Mouse (Mus musculus) forebrain, embryonic 13.5 days (tissue): ENCODE results near the gene G6pc. TPM values are rescaled to one million over a fixed set of nuclear protein-coding genes. Genes with fewer than 3 reads are reported as not detected.
"Not testable (repeated sequence)": the region's sequence is repeated elsewhere in the genome, so short reads cannot be mapped to it uniquely, and the experiment has no call there.

ENCODE experiments used
- ATAC-seq: fragments of 200-750 bp; cut with Nextera tagmentation; 2 replicates; pipeline ENCODE4 v1.8.0; 2017
- H3K27ac ChIP-seq: fragments of 300-500 bp; sonication (generic); 2 replicates; pipeline ENCODE4 v1.5.1; 2015; ENCODE audit warnings: inconsistent platforms, mild to moderate bottlenecking, moderate library complexity
- H3K27me3 ChIP-seq: fragments of 300-500 bp; sonication (generic); 2 replicates; pipeline ENCODE4 v1.6.1; 2015; ENCODE audit warnings: mild to moderate bottlenecking, inconsistent platforms
- H3K36me3 ChIP-seq: fragments of 300-500 bp; sonication (generic); 2 replicates; pipeline ENCODE4 v1.6.1; 2015; ENCODE audit warnings: mild to moderate bottlenecking, inconsistent platforms; ENCODE audit not compliant: poor library complexity, severe bottlenecking
- H3K4me1 ChIP-seq: fragments of 300-500 bp; sonication (generic); 2 replicates; pipeline ENCODE4 v1.6.1; 2015; ENCODE audit warnings: inconsistent platforms
- H3K4me2 ChIP-seq: fragments of 300-500 bp; sonication (generic); 2 replicates; pipeline ENCODE4 v1.6.1; 2015; ENCODE audit warnings: inconsistent platforms, mild to moderate bottlenecking, moderate library complexity
- H3K4me3 ChIP-seq: fragments of 300-500 bp; sonication (generic); 2 replicates; pipeline ENCODE4 v1.5.1; 2015; ENCODE audit warnings: mild to moderate bottlenecking, inconsistent platforms
- H3K9ac ChIP-seq: fragments of 300-500 bp; sonication (generic); 2 replicates; pipeline ENCODE4 v1.6.1; 2015; ENCODE audit warnings: mild to moderate bottlenecking, inconsistent platforms
- H3K9me3 ChIP-seq: fragments of 300-500 bp; sonication (generic); replicated peaks from 2 replicates; pipeline ENCODE4 v1.6.1; 2016; ENCODE audit warnings: inconsistent platforms
- WGBS: fragments of 180-500 bp; shearing (Covaris S2); methylation state at CpG from one replicate; pipeline ENCODE4 v1.1.7; 2015; 5-methylcytosine and 5-hydroxymethylcytosine counted together
- polyA plus RNA-seq: library from polyadenylated mRNA; unstranded; fragments of >200 nt; fragmentation: Nextera tagmentation; extraction: Ambion mirVana; gene quantifications from 2 replicates; pipeline ENCODE4 v1.2.1, GENCODE M21; 2015

Gene G6pc
- polyA plus RNA-seq, 1 experiment from 2014 or later = not detected

- H3K4me1 ChIP-seq = no peaks in the 10 kb centered on the region
- no peak for ATAC-seq
- no peaks in the 10 kb centered on the region for H3K9me3 ChIP-seq
- H3K9ac ChIP-seq = no peak overlapping the region
- H3K4me3 ChIP-seq = no peak overlapping the region
- no peaks in the 10 kb centered on the region for H3K27me3 ChIP-seq
- 71% methylated on average over 3 of the region's 3 CpGs for WGBS
- H3K4me2 ChIP-seq = no peak overlapping the region
- H3K36me3 ChIP-seq = no peaks in the 10 kb centered on the region
- H3K27ac ChIP-seq = no peak overlapping the region
Measured at GRCm38 (mm10) chr11:101360651-101361113, 6.7 kb upstream of the G6pc start.

GRCm38 (mm10) chr11:101364531-101364931 lies 2.8 kb upstream of the G6pc start:
- H3K4me3 ChIP-seq = no peak overlapping the region
- no peaks in the 10 kb centered on the region for H3K4me1 ChIP-seq
- H3K27ac ChIP-seq = no peak overlapping the region
- H3K36me3 ChIP-seq = no peaks in the 10 kb centered on the region
- no peak overlapping the region for H3K9ac ChIP-seq
- no peaks in the 10 kb centered on the region for H3K9me3 ChIP-seq
- 85% methylated on average over 5 of the region's 5 CpGs for WGBS
- H3K27me3 ChIP-seq = no peaks in the 10 kb centered on the region
- no peak overlapping the region for H3K4me2 ChIP-seq
- no peak for ATAC-seq

GRCm38 (mm10) chr11:101370141-101370540 lies 2.8 kb downstream of the G6pc start:
- ATAC-seq = no peak
- Histone ChIP-seq H3K4me1 (no peaks in the 10 kb centered on the region), H3K27ac (no peak overlapping the region), H3K4me3 (no peak overlapping the region), H3K4me2 (no peak overlapping the region), H3K27me3 (no peaks in the 10 kb centered on the region), H3K36me3 (no peaks in the 10 kb centered on the region), H3K9ac (no peak overlapping the region), H3K9me3 (no peaks in the 10 kb centered on the region)
- WGBS = 81% methylated on average over 5 of the region's 5 CpGs

GRCm38 (mm10) chr11:101374421-101374938 lies 7.1 kb downstream of the G6pc start:
- Histone ChIP-seq H3K36me3 (no peaks in the 10 kb centered on the region), H3K4me2 (no peak overlapping the region), H3K9ac (no peak overlapping the region), H3K4me1 (no peaks in the 10 kb centered on the region), H3K27me3 (no peaks in the 10 kb centered on the region), H3K9me3 (no peaks in the 10 kb centered on the region), H3K27ac (no peak overlapping the region), H3K4me3 (no peak overlapping the region)
- ATAC-seq = no peak
- WGBS = 57% methylated on average over 7 of the region's 7 CpGs

- H3K9ac ChIP-seq = not testable (repeated sequence)
- WGBS = 94% methylated on average over 8 of the region's 8 CpGs
Measured at GRCm38 (mm10) chr11:101378196-101378595, 10.8 kb downstream of the G6pc start.

GRCm38 (mm10) chr11:101378926-101379325 lies 11.6 kb downstream of the G6pc start:
- H3K4me2 ChIP-seq = no peak overlapping the region
- H3K36me3 ChIP-seq = no peaks in the 10 kb centered on the region
- H3K9me3 ChIP-seq = no peaks in the 10 kb centered on the region
- WGBS = 84% methylated on average over 6 of the region's 6 CpGs
- no peaks in the 10 kb centered on the region for H3K27me3 ChIP-seq
- no peak overlapping the region for H3K4me3 ChIP-seq
- H3K9ac ChIP-seq = no peak overlapping the region
- ATAC-seq = no peak
- no peak overlapping the region for H3K27ac ChIP-seq
- H3K4me1 ChIP-seq = peaks cover 4% of the 10 kb centered on the region; the same call in 1 of the 2 replicates

More at GRCm38 (mm10) chr11:101378196-101378595, 10.8 kb downstream of the G6pc start:
- ATAC-seq, H3K9me3 ChIP-seq, H3K4me3 ChIP-seq, H3K4me2 ChIP-seq, H3K27me3 ChIP-seq, H3K36me3 ChIP-seq, H3K4me1 ChIP-seq, H3K27ac ChIP-seq: not testable (repeated sequence)

GRCm38 (mm10) chr11:101381817-101382216 lies 14.5 kb downstream of the G6pc start:
- 4% methylated on average over 4 of the region's 4 CpGs for WGBS
- no peak overlapping the region for H3K27ac ChIP-seq
- H3K4me3 ChIP-seq = no peak overlapping the region
- H3K27me3 ChIP-seq = no peaks in the 10 kb centered on the region
- H3K4me1 ChIP-seq = peaks cover 4% of the 10 kb centered on the region; the same call in 1 of the 2 replicates
- no peaks in the 10 kb centered on the region for H3K36me3 ChIP-seq
- H3K9ac ChIP-seq = no peak overlapping the region
- no peak for ATAC-seq
- H3K4me2 ChIP-seq = no peak overlapping the region
- H3K9me3 ChIP-seq = no peaks in the 10 kb centered on the region

- no peaks in the 10 kb centered on the region for H3K27me3 ChIP-seq
- H3K9me3 ChIP-seq = no peaks in the 10 kb centered on the region
- H3K4me3 ChIP-seq = no peak overlapping the region
- H3K27ac ChIP-seq = no peak overlapping the region
- 0 out of 2 replicates have a peak, but pooled peaks have one; percentile 33 for ATAC-seq
- no peaks in the 10 kb centered on the region for H3K36me3 ChIP-seq
- H3K4me2 ChIP-seq = no peak overlapping the region
- WGBS = 6% methylated on average over 8 of the region's 8 CpGs
- peaks cover 7% of the 10 kb centered on the region; the same call in 1 of the 2 replicates for H3K4me1 ChIP-seq
- H3K9ac ChIP-seq = no peak overlapping the region
Measured at GRCm38 (mm10) chr11:101395110-101395509, 27.7 kb downstream of the G6pc start.

- Histone ChIP-seq H3K27ac (no peak overlapping the region), H3K36me3 (peaks cover 37% of the 10 kb centered on the region), H3K4me1 (peaks cover 8% of the 10 kb centered on the region), H3K4me3 (no peak overlapping the region), H3K9ac (no peak overlapping the region), H3K9me3 (no peaks in the 10 kb centered on the region), H3K4me2 (no peak overlapping the region), H3K27me3 (no peaks in the 10 kb centered on the region)
- 89% methylated on average over 2 of the region's 2 CpGs for WGBS
- no peak for ATAC-seq
Measured at GRCm38 (mm10) chr11:101415306-101415705, 47.9 kb downstream of the G6pc start.

- H3K4me3 ChIP-seq = peak overlapping the region; percentile 81
- peak overlapping the region; percentile 81 for H3K4me2 ChIP-seq
- whole genome bisulfite sequencing = 2% methylated on average over 11 of the region's 11 CpGs
- H3K27ac ChIP-seq = peak overlapping the region; percentile 72
- peaks cover 25% of the 10 kb centered on the region for H3K36me3 ChIP-seq
- peak overlapping the region; percentile 82 for H3K9ac ChIP-seq
- peaks cover 8% of the 10 kb centered on the region for H3K4me1 ChIP-seq
- H3K27me3 ChIP-seq = no peaks in the 10 kb centered on the region
- peak; percentile 46; the same call in 1 of the 2 replicates for ATAC-seq
- no peaks in the 10 kb centered on the region for H3K9me3 ChIP-seq
Measured at GRCm38 (mm10) chr11:101416433-101417100, 49.2 kb downstream of the G6pc start.

GRCm38 (mm10) chr11:101417101-101417855 lies 49.9 kb downstream of the G6pc start, which contains the start of gene Aarsd1:
Gene Aarsd1 (minus strand): TSS chr11:101417615.
- H3K9me3 ChIP-seq = no peaks in the 10 kb centered on the region
- H3K9ac ChIP-seq = peak within 1 kb of the TSS; percentile 82
- peak within 1 kb of the TSS; percentile 72 for H3K27ac ChIP-seq
- peaks cover 18% of the 10 kb centered on the region for H3K36me3 ChIP-seq
- peaks cover 8% of the 10 kb centered on the region for H3K4me1 ChIP-seq
- peak; percentile 87 for ATAC-seq
- no peaks in the 10 kb centered on the region for H3K27me3 ChIP-seq
- H3K4me3 ChIP-seq = peak within 1 kb of the TSS; percentile 81
- H3K4me2 ChIP-seq = peak within 1 kb of the TSS; percentile 81
- under 1% methylated on average over 45 of the region's 45 CpGs for WGBS

GRCm38 (mm10) chr11:101418991-101419390 lies 51.6 kb downstream of the G6pc start:
- no peaks in the 10 kb centered on the region for H3K9me3 ChIP-seq
- H3K27me3 ChIP-seq = peaks cover 4% of the 10 kb centered on the region
- H3K27ac ChIP-seq = no peak overlapping the region
- no peak overlapping the region for H3K4me3 ChIP-seq
- no peak overlapping the region for H3K4me2 ChIP-seq
- 59% methylated on average over 6 of the region's 6 CpGs for WGBS
- H3K9ac ChIP-seq = no peak overlapping the region
- ATAC-seq = no peak
- H3K36me3 ChIP-seq = peaks cover under 1% of the 10 kb centered on the region; the same call in 1 of the 2 replicates
- H3K4me1 ChIP-seq = peaks cover 10% of the 10 kb centered on the region
